Mouse (Mus musculus) lung, postnatal 10 days (tissue): Measurements from ENCODE around the gene Prr3.
"Not testable (repeated sequence)": the region's sequence is repeated elsewhere in the genome, so short reads cannot be mapped to it uniquely, and the experiment has no call there.

Source experiments
- DNase-seq: peaks from one replicate; pipeline ENCODE4 v3.0.0; 2021

The Prr3 gene

DNA sequence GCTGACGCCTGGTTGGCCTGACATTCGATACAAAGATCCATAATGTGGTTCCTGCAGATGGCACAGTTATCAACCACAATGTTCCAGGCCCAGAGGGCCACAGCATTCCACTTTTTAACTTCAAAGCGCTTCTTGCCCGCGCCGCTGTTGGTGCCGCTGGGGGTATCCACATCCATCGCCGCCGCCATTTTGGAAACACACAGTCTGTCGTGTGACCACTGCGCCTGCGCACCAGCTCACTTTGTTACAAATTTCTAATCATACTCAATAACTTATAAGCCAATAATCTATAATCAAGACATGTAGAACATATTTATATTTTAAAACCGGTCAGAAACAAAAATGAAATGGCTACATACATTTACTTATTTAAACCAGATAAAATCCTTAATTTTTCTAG is 44.3 kb downstream of the Prr3 start:
- DNase-seq, result not testable (repeated sequence)

GRCm38 (mm10) chr17:35932608-35933007 is 47.4 kb downstream of the Prr3 start:
- no peak for DNase-seq

DNA sequence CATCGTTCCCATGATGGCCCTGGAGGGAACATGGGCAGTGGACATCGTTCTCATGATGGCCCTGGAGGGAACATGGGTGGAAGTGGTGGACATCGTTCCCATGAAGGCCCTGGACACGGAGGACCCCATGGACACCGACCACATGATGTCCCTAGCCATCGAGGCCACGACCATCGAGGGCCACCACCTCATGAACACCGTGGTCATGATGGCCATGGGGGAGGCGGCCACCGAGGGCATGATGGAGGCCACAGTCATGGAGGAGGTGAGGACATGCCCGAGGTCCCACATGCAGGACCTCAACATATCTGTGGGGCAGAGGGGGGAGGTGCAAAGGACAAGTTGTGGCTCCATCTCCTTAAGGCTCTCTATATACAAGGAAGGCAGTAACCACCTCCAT is 49.4 kb downstream of the Prr3 start:
- no peak for DNase-seq

DNA sequence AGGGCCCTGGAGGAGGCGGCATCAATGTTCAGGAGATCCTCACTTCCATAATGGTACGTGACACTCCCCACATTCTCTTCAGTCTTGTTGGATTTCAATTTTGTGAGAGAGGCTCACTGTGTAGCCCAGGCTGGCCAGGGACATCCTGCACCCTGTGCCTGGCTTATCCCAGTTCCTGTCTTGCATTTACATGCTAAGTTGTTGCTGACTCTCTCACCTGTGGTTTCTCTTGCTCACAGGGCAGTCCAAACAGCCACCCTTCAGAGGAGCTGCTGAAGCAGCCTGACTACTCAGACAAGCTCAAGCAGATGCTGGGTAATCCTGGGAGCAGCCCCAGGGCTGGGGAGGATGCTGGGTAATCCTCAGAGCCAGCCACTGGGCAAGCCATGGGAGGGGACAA is 50.5 kb downstream of the Prr3 start:
- DNase-seq, result no peak

DNA sequence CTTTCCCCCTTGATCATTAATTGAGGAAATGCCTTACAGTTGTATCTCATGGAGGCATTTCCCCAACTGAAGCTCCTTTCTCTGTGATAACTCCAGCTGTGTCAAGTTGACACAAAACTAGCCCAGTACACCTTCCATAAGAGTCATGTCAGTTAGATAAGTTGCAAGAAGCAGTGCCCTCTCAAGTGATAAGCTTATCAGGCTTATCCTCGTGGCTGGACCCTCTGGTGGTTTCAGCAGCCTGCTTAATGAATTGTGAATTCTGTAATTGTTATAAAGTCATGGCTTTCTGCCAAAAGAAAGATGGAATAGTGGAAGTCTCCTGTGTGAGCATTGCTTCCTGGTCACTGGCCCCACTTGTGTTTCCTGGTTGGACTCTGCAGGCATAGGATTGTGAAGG is 52.6 kb downstream of the Prr3 start:
- no peak for DNase-seq

GRCm38 (mm10) chr17:35923281-35923680 is 56.8 kb downstream of the Prr3 start:
- no peak for DNase-seq

DNA sequence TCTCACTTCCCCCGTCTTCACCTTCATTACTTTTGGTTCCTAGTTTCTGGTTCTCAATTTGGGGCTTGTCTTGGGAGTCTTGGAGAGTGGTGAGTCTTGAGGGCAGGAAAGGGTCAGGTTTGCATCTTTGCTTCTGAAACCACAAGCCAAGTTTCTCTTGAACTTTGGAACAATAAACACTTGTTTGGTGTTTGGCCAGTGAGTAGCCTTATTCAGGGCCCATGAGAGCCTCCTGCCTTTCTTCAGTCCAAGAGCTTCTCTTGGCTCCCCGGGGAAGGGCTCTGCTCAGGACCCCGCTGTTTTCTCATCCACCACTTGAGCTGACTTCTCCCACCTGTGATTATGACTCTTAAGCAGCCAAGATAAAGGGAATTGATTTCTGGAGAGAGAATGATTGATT is 57.5 kb downstream of the Prr3 start:
- no peak for DNase-seq
